Mouse (Mus musculus): ENCODE data around the gene Ucp3.

- TF ChIP-seq CTCF (IDR thresholded peaks at IDR 0.05) (no peak), EP300 (IDR thresholded peaks at IDR 0.05; ENCODE audit: insufficient read depth, low read depth, low read length) (no peak), POLR2A (IDR thresholded peaks at IDR 0.05; ENCODE audit: insufficient read depth, low read depth, low read length) (no peak)
These were observed 41.7 kb upstream of the Ucp3 start for GRCm38 (mm10) chr7:100431103-100431502.
